Mouse (Mus musculus) heart, embryonic 16.5 days (tissue): ENCODE measurements around the gene Ube2q2. TPM values are rescaled to one million over a fixed set of nuclear protein-coding genes. Genes with fewer than 3 reads are reported as not detected.
"Not testable (repeated sequence)": the region's sequence is repeated elsewhere in the genome, so short reads cannot be mapped to it uniquely, and the experiment has no call there.

Source experiments
- ATAC-seq: fragments of 200-750 bp; cut with Nextera tagmentation; replicated peaks from 2 replicates; pipeline ENCODE4 v1.8.0; 2017; ENCODE audit warnings: moderate number of reproducible peaks; ENCODE audit not compliant: insufficient read depth, low FRiP score; ENCODE audit errors: extremely low read depth
- H3K27ac ChIP-seq: fragments of 300-500 bp; sonication (generic); 2 replicates; pipeline ENCODE4 v1.5.1; 2014; ENCODE audit warnings: mild to moderate bottlenecking, low read length, control low read depth, moderate library complexity
- H3K27me3 ChIP-seq: fragments of 300-500 bp; sonication (generic); 2 replicates; pipeline ENCODE4 v1.6.1; 2014; ENCODE audit warnings: low read length, mixed read lengths; ENCODE audit not compliant: control insufficient read depth, insufficient read depth
- H3K36me3 ChIP-seq: fragments of 300-500 bp; sonication (generic); 2 replicates; pipeline ENCODE4 v1.6.1; 2014; ENCODE audit not compliant: control insufficient read depth, insufficient read depth
- H3K4me1 ChIP-seq: fragments of 300-500 bp; sonication (generic); 2 replicates; pipeline ENCODE4 v1.6.1; 2014; ENCODE audit warnings: low read length, mixed read lengths; ENCODE audit not compliant: control insufficient read depth, insufficient read depth
- H3K4me2 ChIP-seq: fragments of 300-500 bp; sonication (generic); 2 replicates; pipeline ENCODE4 v1.6.1; 2014; ENCODE audit warnings: low read depth, mild to moderate bottlenecking, control low read depth, low read length
- H3K4me3 ChIP-seq: fragments of 300-500 bp; sonication (generic); 2 replicates; pipeline ENCODE4 v1.5.1; 2014; ENCODE audit warnings: mild to moderate bottlenecking, control low read depth, low read length
- H3K9ac ChIP-seq: fragments of 300-500 bp; sonication (generic); 2 replicates; pipeline ENCODE4 v1.6.1; 2014; ENCODE audit warnings: low read length, control low read depth
- H3K9me3 ChIP-seq: fragments of 300-500 bp; sonication (generic); replicated peaks from 2 replicates; pipeline ENCODE4 v1.6.1; 2016; ENCODE audit warnings: low read length; ENCODE audit not compliant: control insufficient read depth
- WGBS: fragments of 180-500 bp; shearing (Covaris S2); extraction: QIAGEN DNeasy Blood & Tissue Kit; methylation state at CpG from one replicate; pipeline ENCODE4 v1.1.7; 2014; 5-methylcytosine and 5-hydroxymethylcytosine counted together
- polyA plus RNA-seq: library from polyadenylated mRNA; unstranded; fragments of >200 nt; fragmentation: Nextera tagmentation; extraction: Ambion mirVana; gene quantifications from 2 replicates; pipeline ENCODE4 v1.2.1, GENCODE M21; 2015

Gene Ube2q2
- polyA plus RNA-seq, 1 experiment from 2014 or later, result 21.2 TPM

GRCm38 (mm10) chr9:55241863-55242685, 93.4 kb downstream of the Ube2q2 start:
- 29% methylated on average over 24 of the region's 24 CpGs for whole genome bisulfite sequencing
- no peaks in the 10 kb centered on the region for H3K9me3 ChIP-seq
- H3K4me1 ChIP-seq, result no peaks in the 10 kb centered on the region
- H3K4me3 ChIP-seq, result peak overlapping the region; percentile 40
- H3K27me3 ChIP-seq, result no peaks in the 10 kb centered on the region; the same call in 1 of the 2 replicates
- ATAC-seq, result no peak
- no peak overlapping the region for H3K27ac ChIP-seq
- no peaks in the 10 kb centered on the region for H3K36me3 ChIP-seq
- H3K9ac ChIP-seq, result peak overlapping the region; percentile 34; the same call in 1 of the 2 replicates
- peak overlapping the region; percentile 63 for H3K4me2 ChIP-seq

- no peaks in the 10 kb centered on the region; the same call in 1 of the 2 replicates for H3K27me3 ChIP-seq
- H3K4me3 ChIP-seq, result no peak overlapping the region
- H3K9me3 ChIP-seq, result no peaks in the 10 kb centered on the region
- ATAC-seq, result no peak
- H3K4me2 ChIP-seq, result no peak overlapping the region
- no peaks in the 10 kb centered on the region for H3K4me1 ChIP-seq
- H3K9ac ChIP-seq, result no peak overlapping the region
- no peak overlapping the region for H3K27ac ChIP-seq
- 76% methylated on average over 3 of the region's 3 CpGs for WGBS
- H3K36me3 ChIP-seq, result no peaks in the 10 kb centered on the region
Observed at GRCm38 (mm10) chr9:55243280-55243679, 94.6 kb downstream of the Ube2q2 start.

- no peaks in the 10 kb centered on the region for H3K4me1 ChIP-seq
- H3K27ac ChIP-seq, result no peak overlapping the region
- H3K9ac ChIP-seq, result no peak overlapping the region
- H3K27me3 ChIP-seq, result no peaks in the 10 kb centered on the region; the same call in 1 of the 2 replicates
- no peak overlapping the region for H3K4me3 ChIP-seq
- H3K4me2 ChIP-seq, result no peak overlapping the region
- ATAC-seq, result no peak
- no peaks in the 10 kb centered on the region for H3K36me3 ChIP-seq
- no peaks in the 10 kb centered on the region for H3K9me3 ChIP-seq
- 45% methylated on average over 3 of the region's 3 CpGs for WGBS
Observed at GRCm38 (mm10) chr9:55244079-55244478, 95.4 kb downstream of the Ube2q2 start.

GRCm38 (mm10) chr9:55245057-55245750, 96.5 kb downstream of the Ube2q2 start:
- H3K4me1 ChIP-seq, H3K27me3 ChIP-seq, H3K36me3 ChIP-seq, H3K9ac ChIP-seq, H3K4me3 ChIP-seq, H3K4me2 ChIP-seq, H3K27ac ChIP-seq, H3K9me3 ChIP-seq: not testable (repeated sequence)
- WGBS, result 61% methylated on average over 1 of the region's 1 CpGs
- peak; percentile 37; the same call in 1 of the 2 replicates for ATAC-seq

GRCm38 (mm10) chr9:55246440-55246839, 97.8 kb downstream of the Ube2q2 start:
- Histone ChIP-seq H3K36me3 (no peaks in the 10 kb centered on the region), H3K4me3 (no peak overlapping the region), H3K9ac (no peak overlapping the region), H3K9me3 (no peaks in the 10 kb centered on the region), H3K27ac (no peak overlapping the region), H3K4me1 (no peaks in the 10 kb centered on the region), H3K27me3 (no peaks in the 10 kb centered on the region), H3K4me2 (no peak overlapping the region)
- WGBS, result 67% methylated on average over 8 of the region's 8 CpGs
- no peak for ATAC-seq

GRCm38 (mm10) chr9:55246918-55247317, 98.3 kb downstream of the Ube2q2 start:
- Histone ChIP-seq H3K9me3 (no peaks in the 10 kb centered on the region), H3K4me2 (no peak overlapping the region)

GRCm38 (mm10) chr9:55248465-55248864, 99.8 kb downstream of the Ube2q2 start:
- WGBS, result 79% methylated on average over 4 of the region's 4 CpGs
- Histone ChIP-seq H3K27me3 (no peaks in the 10 kb centered on the region), H3K4me3 (no peak overlapping the region), H3K9ac (no peak overlapping the region), H3K9me3 (no peaks in the 10 kb centered on the region), H3K4me1 (no peaks in the 10 kb centered on the region), H3K36me3 (no peaks in the 10 kb centered on the region), H3K27ac (no peak overlapping the region), H3K4me2 (no peak overlapping the region)
- no peak for ATAC-seq

More at GRCm38 (mm10) chr9:55246918-55247317, 98.3 kb downstream of the Ube2q2 start:
- 84% methylated on average over 4 of the region's 4 CpGs for WGBS
- Histone ChIP-seq H3K4me3 (no peak overlapping the region), H3K4me1 (no peaks in the 10 kb centered on the region), H3K27ac (no peak overlapping the region), H3K36me3 (no peaks in the 10 kb centered on the region), H3K9ac (no peak overlapping the region), H3K27me3 (no peaks in the 10 kb centered on the region)
- ATAC-seq, result no peak

- Histone ChIP-seq H3K36me3 (no peaks in the 10 kb centered on the region), H3K9ac (no peak overlapping the region), H3K4me1 (no peaks in the 10 kb centered on the region), H3K9me3 (no peaks in the 10 kb centered on the region), H3K4me2 (no peak overlapping the region), H3K4me3 (no peak overlapping the region), H3K27ac (no peak overlapping the region), H3K27me3 (no peaks in the 10 kb centered on the region)
- WGBS, result 78% methylated on average over 6 of the region's 6 CpGs
- no peak for ATAC-seq
Observed at GRCm38 (mm10) chr9:55250595-55251247, 102.1 kb downstream of the Ube2q2 start.

- WGBS, result 50% methylated on average over 2 of the region's 2 CpGs
Observed at GRCm38 (mm10) chr9:55252097-55252496, 103.4 kb downstream of the Ube2q2 start.

More at GRCm38 (mm10) chr9:55252097-55252496, 103.4 kb downstream of the Ube2q2 start:
- not testable (repeated sequence) for H3K27me3 ChIP-seq, H3K4me3 ChIP-seq, ATAC-seq, H3K4me1 ChIP-seq, H3K27ac ChIP-seq, H3K4me2 ChIP-seq, H3K9me3 ChIP-seq, H3K9ac ChIP-seq, H3K36me3 ChIP-seq
